Mouse (Mus musculus) kidney, embryonic 16.5 days (tissue): ENCODE data around the gene Nop9. TPM values are rescaled to one million over a fixed set of nuclear protein-coding genes. Genes with fewer than 3 reads are reported as not detected.

ENCODE experiments used
- ATAC-seq: fragments of 200-750 bp; cut with Nextera tagmentation; 2 replicates; pipeline ENCODE4 v1.8.0; 2017; ENCODE audit warnings: moderate TSS enrichment; ENCODE audit not compliant: low FRiP score, low TSS enrichment
- H3K27ac ChIP-seq: fragments of 300-500 bp; sonication (generic); 2 replicates; pipeline ENCODE4 v1.5.1; 2014; ENCODE audit warnings: low read length
- H3K27me3 ChIP-seq: fragments of 300-500 bp; sonication (generic); 2 replicates; pipeline ENCODE4 v1.6.1; 2014; ENCODE audit warnings: low read length, control low read depth, mixed read lengths; ENCODE audit not compliant: insufficient read depth
- H3K36me3 ChIP-seq: fragments of 300-500 bp; sonication (generic); 2 replicates; pipeline ENCODE4 v1.6.1; 2014; ENCODE audit warnings: low read length, control low read depth, mixed read lengths; ENCODE audit not compliant: insufficient read depth
- H3K4me1 ChIP-seq: fragments of 300-500 bp; sonication (generic); 2 replicates; pipeline ENCODE4 v1.6.1; 2014; ENCODE audit warnings: low read length, control low read depth, mixed read lengths; ENCODE audit not compliant: insufficient read depth
- H3K4me2 ChIP-seq: fragments of 300-500 bp; sonication (generic); replicated peaks from 2 replicates; pipeline ENCODE4 v1.6.1; 2014; ENCODE audit warnings: low read depth, low read length
- H3K4me3 ChIP-seq: fragments of 300-500 bp; sonication (generic); 2 replicates; pipeline ENCODE4 v1.5.1; 2014; ENCODE audit warnings: mild to moderate bottlenecking, low read length
- H3K9ac ChIP-seq: fragments of 300-500 bp; sonication (generic); replicated peaks from 2 replicates; pipeline ENCODE4 v1.6.1; 2014; ENCODE audit warnings: low read length
- H3K9me3 ChIP-seq: fragments of 300-500 bp; sonication (generic); 2 replicates; pipeline ENCODE4 v1.6.1; 2016; ENCODE audit warnings: low read length, control low read depth
- WGBS: fragments of 180-500 bp; shearing (Covaris S2); extraction: QIAGEN DNeasy Blood & Tissue Kit; methylation state at CpG from one replicate; pipeline ENCODE4 v1.1.7; 2014; 5-methylcytosine and 5-hydroxymethylcytosine counted together
- polyA plus RNA-seq: library from polyadenylated mRNA; unstranded; fragments of >200 nt; fragmentation: Nextera tagmentation; extraction: Ambion mirVana; gene quantifications from 2 replicates; pipeline ENCODE4 v1.2.1, GENCODE M21; 2015

The Nop9 gene
- polyA plus RNA-seq, 1 experiment from 2014 or later = 41.9 TPM

DNA sequence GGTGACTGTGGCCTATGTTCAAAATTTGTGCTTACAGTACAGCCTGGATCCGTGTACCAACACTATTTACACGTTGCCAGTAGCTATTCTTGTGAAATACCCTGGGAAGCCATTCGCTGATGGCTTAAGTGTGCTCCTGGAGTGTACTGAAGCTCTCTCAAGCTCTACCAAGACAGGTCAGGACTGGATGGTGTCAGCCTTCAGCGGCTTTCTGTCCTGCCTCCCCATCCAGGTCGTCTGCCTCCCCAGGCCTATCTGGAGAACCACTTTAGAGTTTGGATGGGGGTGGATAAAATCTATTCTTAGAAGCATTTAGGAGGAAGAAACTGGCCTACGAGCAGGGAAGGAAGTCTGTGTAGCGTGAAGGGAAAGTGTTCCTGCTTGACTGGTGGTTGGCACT, 17.7 kb downstream of the Nop9 start:
- no peak for ATAC-seq

DNA sequence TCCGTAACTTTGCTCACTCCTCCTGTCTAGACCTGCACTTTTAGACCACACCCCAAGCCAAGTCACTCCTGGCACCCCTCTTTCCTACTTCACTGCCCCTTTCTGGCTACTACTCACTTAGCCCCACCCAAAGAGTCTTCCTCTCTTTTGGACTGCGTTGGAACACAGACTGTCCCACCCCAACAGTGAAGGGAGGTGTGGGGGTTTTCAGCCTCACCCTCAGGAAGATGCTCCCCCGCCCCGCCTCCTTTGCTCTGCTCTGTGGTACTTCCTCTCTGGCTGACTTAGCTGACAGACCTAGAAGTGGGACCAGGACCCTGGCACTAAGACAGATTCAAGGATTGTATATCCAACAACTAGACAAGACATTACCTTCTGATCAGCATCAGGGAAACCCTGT, 20.2 kb downstream of the Nop9 start, which contains the start of gene Ltb4r1:
TSS of gene Ltb4r1 (plus strand) at position 267 of the 400 bp plus-strand sequence.
- H3K27me3 ChIP-seq = peaks cover 43% of the 10 kb centered on the region
- H3K4me2 ChIP-seq = no peak within 1 kb of the TSS
- no peak within 1 kb of the TSS for H3K9ac ChIP-seq
- H3K4me3 ChIP-seq = no peak within 1 kb of the TSS
- no peak within 1 kb of the TSS for H3K27ac ChIP-seq
- no peaks in the 10 kb centered on the region for H3K36me3 ChIP-seq
- WGBS = 72% methylated on average over 4 of the region's 4 CpGs
- ATAC-seq = no peak
- H3K4me1 ChIP-seq = peaks cover 22% of the 10 kb centered on the region
- no peaks in the 10 kb centered on the region for H3K9me3 ChIP-seq

More for the DNA sequence above, 17.7 kb downstream of the Nop9 start:
- 52% methylated on average over 7 of the region's 7 CpGs for WGBS
- Histone ChIP-seq H3K4me1 (peaks cover 28% of the 10 kb centered on the region), H3K27me3 (peaks cover 38% of the 10 kb centered on the region), H3K9ac (no peak overlapping the region), H3K4me3 (no peak overlapping the region; the same call in 1 of the 2 replicates), H3K4me2 (no peak overlapping the region), H3K27ac (peak overlapping the region; percentile 65), H3K36me3 (no peaks in the 10 kb centered on the region), H3K9me3 (no peaks in the 10 kb centered on the region)

DNA sequence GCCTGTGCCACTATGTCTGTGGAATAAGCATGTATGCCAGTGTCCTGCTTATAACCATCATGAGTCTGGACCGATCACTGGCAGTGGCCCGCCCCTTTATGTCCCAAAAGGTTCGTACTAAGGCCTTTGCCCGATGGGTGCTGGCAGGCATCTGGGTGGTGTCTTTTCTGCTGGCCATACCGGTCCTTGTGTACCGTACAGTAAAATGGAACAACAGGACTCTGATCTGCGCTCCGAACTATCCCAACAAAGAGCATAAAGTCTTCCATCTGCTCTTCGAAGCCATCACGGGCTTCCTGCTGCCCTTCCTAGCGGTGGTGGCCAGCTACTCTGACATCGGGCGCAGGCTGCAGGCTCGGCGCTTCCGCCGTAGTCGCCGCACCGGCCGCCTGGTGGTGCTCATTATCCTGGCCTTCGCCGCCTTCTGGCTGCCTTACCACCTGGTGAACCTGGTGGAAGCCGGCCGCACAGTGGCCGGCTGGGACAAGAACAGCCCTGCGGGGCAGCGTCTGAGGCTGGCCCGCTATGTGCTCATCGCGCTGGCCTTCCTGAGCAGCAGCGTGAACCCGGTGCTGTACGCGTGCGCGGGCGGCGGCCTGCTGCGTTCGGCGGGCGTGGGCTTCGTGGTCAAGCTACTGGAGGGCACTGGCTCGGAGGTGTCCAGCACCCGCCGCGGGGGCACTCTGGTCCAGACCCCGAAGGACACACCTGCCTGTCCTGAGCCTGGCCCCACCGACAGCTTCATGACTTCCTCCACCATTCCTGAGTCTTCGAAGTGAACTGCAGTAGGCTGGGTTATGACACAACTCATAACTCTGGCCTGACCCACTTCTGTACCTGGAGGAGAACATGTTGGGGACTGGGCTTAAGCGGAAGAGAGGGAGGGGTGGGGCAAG, 22.3 kb downstream of the Nop9 start:
- Histone ChIP-seq H3K9ac (peak overlapping the region; percentile 64), H3K27me3 (peaks cover 34% of the 10 kb centered on the region), H3K4me3 (peak overlapping the region; percentile 43), H3K4me2 (peak overlapping the region; percentile 66), H3K36me3 (no peaks in the 10 kb centered on the region), H3K4me1 (peaks cover 13% of the 10 kb centered on the region), H3K27ac (no peak overlapping the region), H3K9me3 (no peaks in the 10 kb centered on the region)
- ATAC-seq = peak; percentile 73
- WGBS = 13% methylated on average over 51 of the region's 52 CpGs

DNA sequence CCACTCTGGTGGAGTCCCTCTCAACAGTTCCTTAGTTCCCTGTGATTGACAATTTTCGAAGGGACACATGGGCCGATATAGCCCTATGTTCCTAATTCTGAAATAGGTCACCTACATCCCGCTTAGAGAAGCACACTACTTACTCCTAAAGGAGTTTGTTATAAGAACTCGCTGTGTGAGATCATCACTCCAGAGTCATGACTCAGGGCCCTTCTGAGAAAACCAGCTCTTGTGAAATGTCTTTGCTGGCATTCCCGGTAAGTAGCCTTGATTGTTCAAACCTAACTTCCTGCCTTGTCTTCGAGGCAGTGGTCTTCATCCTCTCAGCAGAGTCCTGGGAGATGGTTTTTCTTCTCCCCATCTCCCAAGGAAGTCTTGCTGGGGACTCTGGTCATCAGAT, 23.1 kb downstream of the Nop9 start:
- no peak overlapping the region for H3K4me3 ChIP-seq
- H3K4me1 ChIP-seq = peaks cover 7% of the 10 kb centered on the region
- no peaks in the 10 kb centered on the region for H3K36me3 ChIP-seq
- no peak for ATAC-seq
- H3K27ac ChIP-seq = no peak overlapping the region
- peaks cover 34% of the 10 kb centered on the region for H3K27me3 ChIP-seq
- H3K4me2 ChIP-seq = no peak overlapping the region
- H3K9ac ChIP-seq = no peak overlapping the region
- H3K9me3 ChIP-seq = no peaks in the 10 kb centered on the region
- WGBS = 79% methylated on average over 6 of the region's 6 CpGs

DNA sequence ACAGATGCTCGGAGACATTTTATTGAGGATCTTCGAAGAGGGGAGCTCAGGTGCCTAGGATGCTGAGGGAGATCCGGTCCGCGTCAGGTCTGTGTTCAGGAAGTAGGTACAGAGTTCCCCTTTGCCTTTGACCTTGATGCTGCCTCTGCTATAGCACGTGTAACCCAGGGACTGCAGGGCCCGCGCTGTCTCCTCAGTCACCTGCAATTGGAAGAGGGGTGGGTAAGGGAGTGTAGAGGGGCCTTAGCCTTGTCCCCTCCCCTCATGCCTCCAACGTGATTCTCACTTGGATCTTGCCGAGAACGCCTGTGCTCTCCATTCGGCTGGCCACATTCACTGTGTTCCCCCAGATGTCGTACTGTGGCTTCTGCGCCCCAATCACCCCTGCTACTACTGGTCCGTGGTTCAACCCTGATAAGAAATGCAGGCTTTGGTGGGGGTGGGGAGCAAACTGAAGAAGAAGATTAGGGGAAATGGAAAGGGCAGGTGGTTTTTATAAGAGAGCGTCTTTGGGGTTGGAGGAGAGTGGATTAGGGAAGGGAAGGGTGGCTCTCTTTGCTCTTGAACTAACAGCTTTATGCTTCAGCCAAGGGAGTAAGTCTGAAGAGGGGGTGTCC, 23.7 kb downstream of the Nop9 start:
- Histone ChIP-seq H3K4me3 (no peak overlapping the region), H3K4me1 (peaks cover 7% of the 10 kb centered on the region), H3K9me3 (no peaks in the 10 kb centered on the region), H3K36me3 (no peaks in the 10 kb centered on the region), H3K4me2 (no peak overlapping the region), H3K9ac (no peak overlapping the region), H3K27ac (no peak overlapping the region), H3K27me3 (peaks cover 34% of the 10 kb centered on the region)
- WGBS = 74% methylated on average over 16 of the region's 16 CpGs
- ATAC-seq = no peak

DNA sequence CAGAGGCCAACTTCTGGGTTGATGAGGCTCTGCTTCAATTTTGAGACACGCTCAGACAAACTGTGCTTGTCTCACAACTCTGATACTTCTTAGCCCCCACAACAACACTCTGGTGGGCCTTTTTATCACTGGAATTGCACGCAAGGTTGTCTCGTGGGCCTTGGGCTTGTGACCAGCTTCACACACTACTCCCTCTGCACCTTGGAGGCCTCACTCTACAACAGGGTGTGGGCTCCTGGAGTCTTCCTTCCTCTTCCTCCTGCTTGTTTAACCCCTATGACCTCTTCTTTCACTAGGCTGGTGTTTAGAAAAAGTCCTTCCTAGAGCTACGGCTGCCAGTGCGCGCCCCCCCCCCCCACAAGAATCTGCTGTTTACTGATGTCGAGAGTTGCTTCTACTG, 31.2 kb downstream of the Nop9 start:
- Histone ChIP-seq H3K27me3 (peaks cover 1% of the 10 kb centered on the region; the same call in 1 of the 2 replicates), H3K4me1 (peaks cover 4% of the 10 kb centered on the region), H3K9ac (no peak overlapping the region), H3K4me2 (no peak overlapping the region), H3K4me3 (no peak overlapping the region), H3K36me3 (no peaks in the 10 kb centered on the region), H3K9me3 (no peaks in the 10 kb centered on the region), H3K27ac (no peak overlapping the region)
- ATAC-seq = no peak
- 65% methylated on average over 7 of the region's 7 CpGs for WGBS

DNA sequence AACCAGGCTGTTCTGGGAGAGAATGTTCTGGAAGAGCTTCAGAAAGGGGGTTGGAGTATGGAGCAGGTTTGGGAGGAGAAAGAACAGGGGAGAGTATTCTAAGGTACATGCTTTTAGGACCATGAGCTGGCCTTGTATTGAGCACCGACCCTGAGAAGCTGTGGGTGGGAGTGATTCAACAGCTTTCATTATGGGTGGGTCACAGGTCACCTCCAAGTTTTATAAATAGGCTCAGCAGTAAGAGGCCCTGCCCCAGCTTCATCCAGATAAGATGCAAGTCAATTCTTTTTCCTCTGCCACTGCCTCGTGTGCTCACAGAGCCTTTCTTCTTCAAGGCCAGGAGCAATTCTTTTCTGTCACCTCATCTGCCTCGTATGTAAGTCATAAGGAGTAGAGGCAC, 31.7 kb downstream of the Nop9 start:
- H3K4me2 ChIP-seq = no peak overlapping the region
- H3K9me3 ChIP-seq = no peaks in the 10 kb centered on the region
- no peak for ATAC-seq
- H3K27me3 ChIP-seq = peaks cover 6% of the 10 kb centered on the region
- no peak overlapping the region for H3K4me3 ChIP-seq
- WGBS = 37% methylated on average over 3 of the region's 3 CpGs
- no peak overlapping the region for H3K27ac ChIP-seq
- peaks cover 8% of the 10 kb centered on the region for H3K4me1 ChIP-seq
- no peak overlapping the region for H3K9ac ChIP-seq
- H3K36me3 ChIP-seq = no peaks in the 10 kb centered on the region

DNA sequence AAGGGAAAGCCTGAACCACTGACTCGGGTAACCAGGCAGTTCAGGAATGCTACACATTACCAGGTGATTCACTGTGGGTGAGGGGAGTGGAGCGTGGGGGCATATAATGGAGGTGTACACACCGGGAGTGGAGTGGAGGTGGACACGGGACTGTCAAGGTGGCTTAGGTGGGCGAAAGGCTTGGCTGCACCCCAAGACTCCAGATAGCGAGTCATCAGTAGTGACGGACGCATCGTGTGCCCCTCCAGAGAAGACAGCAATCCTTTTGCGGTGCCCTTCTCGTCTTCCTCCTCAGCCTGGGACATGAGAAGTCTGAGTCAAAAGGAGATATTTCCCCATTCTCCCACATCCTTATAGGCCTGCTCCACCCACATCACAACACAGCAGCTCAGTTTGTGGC, 32.3 kb downstream of the Nop9 start:
- H3K9ac ChIP-seq = no peak overlapping the region
- H3K4me1 ChIP-seq = peaks cover 14% of the 10 kb centered on the region
- H3K27me3 ChIP-seq = peaks cover 12% of the 10 kb centered on the region
- H3K27ac ChIP-seq = no peak overlapping the region
- ATAC-seq = no peak
- H3K4me3 ChIP-seq = no peak overlapping the region
- no peaks in the 10 kb centered on the region for H3K9me3 ChIP-seq
- H3K36me3 ChIP-seq = no peaks in the 10 kb centered on the region
- no peak overlapping the region for H3K4me2 ChIP-seq
- WGBS = 87% methylated on average over 11 of the region's 11 CpGs

DNA sequence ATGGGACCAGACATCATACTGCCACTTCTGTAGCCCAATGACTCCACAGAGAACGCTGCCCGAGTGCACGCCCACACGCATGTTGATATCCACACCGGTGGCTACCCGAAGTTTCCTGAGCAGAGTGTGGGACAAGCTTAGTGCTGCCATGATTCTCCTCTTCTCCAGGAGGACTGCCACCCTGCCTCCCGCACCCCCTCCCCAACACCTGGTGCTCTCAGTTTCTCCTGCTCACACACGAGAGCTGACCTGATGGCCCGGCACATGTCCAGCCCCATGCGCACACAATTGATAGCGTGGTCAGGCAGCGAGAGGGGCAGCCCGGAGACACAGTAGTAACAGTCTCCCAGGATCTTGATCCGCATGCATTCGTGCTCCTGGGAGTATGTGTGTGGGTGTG, 33.2 kb downstream of the Nop9 start:
- Histone ChIP-seq H3K4me1 (peaks cover 14% of the 10 kb centered on the region), H3K4me2 (no peak overlapping the region), H3K36me3 (no peaks in the 10 kb centered on the region), H3K27me3 (peaks cover 12% of the 10 kb centered on the region), H3K27ac (no peak overlapping the region), H3K4me3 (no peak overlapping the region), H3K9me3 (no peaks in the 10 kb centered on the region), H3K9ac (no peak overlapping the region)
- no peak for ATAC-seq
- 85% methylated on average over 15 of the region's 15 CpGs for WGBS

DNA sequence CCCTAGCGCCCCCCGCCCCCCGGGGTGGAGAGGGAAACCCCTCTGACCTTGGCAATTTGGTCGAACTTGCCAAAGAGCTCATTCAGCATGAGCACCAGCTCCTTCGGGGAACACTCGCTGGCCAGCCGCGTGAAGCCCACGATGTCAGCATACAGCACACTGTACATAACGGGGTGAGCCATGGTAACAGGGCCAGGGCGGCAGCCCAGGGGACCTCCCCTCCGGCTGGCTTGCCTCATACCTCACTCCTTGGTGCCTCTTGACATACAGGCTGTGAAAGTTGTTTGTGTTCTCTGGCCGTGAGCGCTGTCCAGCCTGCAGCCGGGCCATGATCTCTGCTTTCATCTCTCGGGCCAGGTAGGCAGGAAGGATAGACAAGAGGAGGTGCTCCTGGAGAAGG, 34.2 kb downstream of the Nop9 start:
- peaks cover 12% of the 10 kb centered on the region for H3K27me3 ChIP-seq
- H3K27ac ChIP-seq = no peak overlapping the region
- peaks cover 14% of the 10 kb centered on the region for H3K4me1 ChIP-seq
- no peak overlapping the region for H3K9ac ChIP-seq
- no peaks in the 10 kb centered on the region for H3K36me3 ChIP-seq
- H3K4me3 ChIP-seq = no peak overlapping the region
- WGBS = 59% methylated on average over 16 of the region's 16 CpGs
- H3K9me3 ChIP-seq = no peaks in the 10 kb centered on the region
- H3K4me2 ChIP-seq = no peak overlapping the region
- ATAC-seq = no peak
